Mouse (Mus musculus) monocyte, adult 2 months (primary cell): Measurements from ENCODE around the gene Ablim2.

Experiments
- DNase-seq, 2 experiments: peaks; one replicate each; pipeline ENCODE4 v3.0.0; 2022; ENCODE audit warnings: low spot score in 2 of 2, low read depth in 1 of 2

Gene Ablim2

GRCm38 (mm10) chr5:35768997-35769396 lies 11.3 kb downstream of the Ablim2 start:
- no peak for DNase-seq

GRCm38 (mm10) chr5:35770246-35770645 lies 12.6 kb downstream of the Ablim2 start:
- DNase-seq: no peak

GRCm38 (mm10) chr5:35770891-35771663 lies 13.4 kb downstream of the Ablim2 start:
- DNase-seq: no peak

GRCm38 (mm10) chr5:35773274-35774136 lies 15.8 kb downstream of the Ablim2 start:
- no peak for DNase-seq

- DNase-seq: no peak
Measured at GRCm38 (mm10) chr5:35774137-35774424, 16.4 kb downstream of the Ablim2 start.

- no peak for DNase-seq
Measured at GRCm38 (mm10) chr5:35781116-35781515, 23.4 kb downstream of the Ablim2 start.

GRCm38 (mm10) chr5:35782648-35783180 lies 25.0 kb downstream of the Ablim2 start:
- DNase-seq: no peak

- no peak for DNase-seq
Measured at GRCm38 (mm10) chr5:35785853-35786252, 28.2 kb downstream of the Ablim2 start.

GRCm38 (mm10) chr5:35787847-35788246 lies 30.2 kb downstream of the Ablim2 start:
- DNase-seq: no peak

- DNase-seq: no peak
Measured at GRCm38 (mm10) chr5:35788719-35789118, 31.0 kb downstream of the Ablim2 start.

GRCm38 (mm10) chr5:35789697-35790096 lies 32.0 kb downstream of the Ablim2 start:
- DNase-seq: no peak

GRCm38 (mm10) chr5:35790387-35791065 lies 32.8 kb downstream of the Ablim2 start:
- DNase-seq: no peak

GRCm38 (mm10) chr5:35793971-35794370 lies 36.3 kb downstream of the Ablim2 start:
- no peak for DNase-seq

- no peak for DNase-seq
Measured at GRCm38 (mm10) chr5:35794942-35795341, 37.3 kb downstream of the Ablim2 start.

- DNase-seq: peak in 1 of 2 experiments; percentile 9
Measured at GRCm38 (mm10) chr5:35795481-35796048, 37.9 kb downstream of the Ablim2 start.

- DNase-seq: no peak
Measured at GRCm38 (mm10) chr5:35796136-35796535, 38.5 kb downstream of the Ablim2 start.

GRCm38 (mm10) chr5:35799090-35799489 lies 41.4 kb downstream of the Ablim2 start:
- no peak for DNase-seq

GRCm38 (mm10) chr5:35803416-35803815 lies 45.7 kb downstream of the Ablim2 start:
- DNase-seq: no peak

GRCm38 (mm10) chr5:35804685-35805084 lies 47.0 kb downstream of the Ablim2 start:
- no peak for DNase-seq

GRCm38 (mm10) chr5:35805209-35805608 lies 47.5 kb downstream of the Ablim2 start:
- DNase-seq: no peak

- no peak for DNase-seq
Measured at GRCm38 (mm10) chr5:35807018-35807417, 49.3 kb downstream of the Ablim2 start.
